Mouse (Mus musculus): ENCODE measurements at regions not wholly inside any gene's neighbourhood (a gene's known extent, or its start where the extent isn't known, plus 50 kb on each side); places are given as distances from the start of the nearest gene placed in this dataset.
"Not testable (repeated sequence)": the region's sequence is repeated elsewhere in the genome, so short reads cannot be mapped to it uniquely, and the experiment has no call there.

DNA sequence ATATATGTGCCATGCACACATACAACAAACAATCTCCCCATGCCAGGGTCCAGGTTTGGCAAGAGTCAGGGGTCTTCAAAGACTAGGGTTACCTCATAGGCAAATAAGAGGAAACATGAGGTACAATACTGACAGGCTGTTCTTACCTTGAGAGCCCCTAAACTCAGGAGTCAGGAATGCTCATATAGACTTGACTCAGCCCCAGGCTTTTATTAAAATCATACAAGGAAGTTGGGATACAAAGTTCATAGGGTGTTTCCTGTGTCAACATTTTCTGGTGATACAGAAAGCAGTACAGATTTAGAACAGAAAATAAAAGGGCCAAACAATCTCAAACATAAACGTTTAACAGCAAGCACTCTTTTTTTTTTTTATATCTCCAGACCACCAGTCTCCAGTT is 2102.4 kb upstream of the Aga start:
- Histone ChIP-seq H3K9ac (ENCODE audit: low read length) (no peak overlapping the region), H3K9me3 (ENCODE audit: control insufficient read depth, low read length) (no peaks in the 10 kb centered on the region), H3K4me1 (ENCODE audit: control insufficient read depth, insufficient read depth, low read length) (no peaks in the 10 kb centered on the region), H3K4me2 (no peak overlapping the region), H3K27ac (ENCODE audit: low read depth, low read length) (no peak overlapping the region), H3K27me3 (ENCODE audit: control insufficient read depth, insufficient read depth, low read length) (no peaks in the 10 kb centered on the region), H3K4me3 (ENCODE audit: low read depth, low read length) (no peak overlapping the region), H3K36me3 (ENCODE audit: control insufficient read depth, insufficient read depth, low read length) (no peaks in the 10 kb centered on the region)
- 53% methylated on average over 1 of the region's 1 CpGs for whole genome bisulfite sequencing
- no peak for ATAC-seq (ENCODE audit: low FRiP score)
- DNase-seq (ENCODE audit: low spot score, missing footprints) = no peak

- no peak for ATAC-seq (ENCODE audit: low FRiP score)
- Histone ChIP-seq H3K4me3 (ENCODE audit: low read depth, low read length) (no peak overlapping the region), H3K27ac (ENCODE audit: low read depth, low read length) (no peak overlapping the region), H3K4me1 (ENCODE audit: control insufficient read depth, insufficient read depth, low read length) (no peaks in the 10 kb centered on the region), H3K4me2 (no peak overlapping the region), H3K27me3 (ENCODE audit: control insufficient read depth, insufficient read depth, low read length) (no peaks in the 10 kb centered on the region), H3K9ac (ENCODE audit: low read length) (no peak overlapping the region), H3K36me3 (ENCODE audit: control insufficient read depth, insufficient read depth, low read length) (no peaks in the 10 kb centered on the region), H3K9me3 (ENCODE audit: control insufficient read depth, low read length) (no peaks in the 10 kb centered on the region)
- WGBS = 54% methylated on average over 1 of the region's 1 CpGs
- no peak for DNase-seq (ENCODE audit: low spot score, missing footprints)
Observed at GRCm38 (mm10) chr8:51428443-51428842, 2083.1 kb upstream of the Aga start.

GRCm38 (mm10) chr8:51428851-51429250 is 2082.7 kb upstream of the Aga start:
- Histone ChIP-seq H3K4me3 (ENCODE audit: low read depth, low read length) (no peak overlapping the region), H3K27me3 (ENCODE audit: control insufficient read depth, insufficient read depth, low read length) (no peaks in the 10 kb centered on the region), H3K27ac (ENCODE audit: low read depth, low read length) (no peak overlapping the region), H3K9me3 (ENCODE audit: control insufficient read depth, low read length) (no peaks in the 10 kb centered on the region), H3K9ac (ENCODE audit: low read length) (no peak overlapping the region), H3K36me3 (ENCODE audit: control insufficient read depth, insufficient read depth, low read length) (no peaks in the 10 kb centered on the region), H3K4me1 (ENCODE audit: control insufficient read depth, insufficient read depth, low read length) (no peaks in the 10 kb centered on the region), H3K4me2 (no peak overlapping the region)
- no peak for DNase-seq (ENCODE audit: low spot score, missing footprints)
- no peak for ATAC-seq (ENCODE audit: low FRiP score)
- 79% methylated on average over 3 of the region's 3 CpGs for WGBS

GRCm38 (mm10) chr8:51447636-51448035 is 2063.9 kb upstream of the Aga start:
- Histone ChIP-seq H3K36me3 (ENCODE audit: control insufficient read depth, insufficient read depth, low read length) (no peaks in the 10 kb centered on the region), H3K9ac (ENCODE audit: low read length) (no peak overlapping the region), H3K9me3 (ENCODE audit: control insufficient read depth, low read length) (no peaks in the 10 kb centered on the region), H3K4me1 (ENCODE audit: control insufficient read depth, insufficient read depth, low read length) (no peaks in the 10 kb centered on the region), H3K4me3 (ENCODE audit: low read depth, low read length) (no peak overlapping the region), H3K27me3 (ENCODE audit: control insufficient read depth, insufficient read depth, low read length) (no peaks in the 10 kb centered on the region), H3K4me2 (no peak overlapping the region), H3K27ac (ENCODE audit: low read depth, low read length) (no peak overlapping the region)
- 84% methylated on average over 5 of the region's 5 CpGs for WGBS
- DNase-seq (ENCODE audit: low spot score, missing footprints) (no peak), ATAC-seq (ENCODE audit: low FRiP score) (no peak)

- Histone ChIP-seq H3K9ac (ENCODE audit: low read length) (no peak overlapping the region), H3K27me3 (ENCODE audit: control insufficient read depth, insufficient read depth, low read length) (no peaks in the 10 kb centered on the region), H3K36me3 (ENCODE audit: control insufficient read depth, insufficient read depth, low read length) (no peaks in the 10 kb centered on the region), H3K4me2 (no peak overlapping the region), H3K4me1 (ENCODE audit: control insufficient read depth, insufficient read depth, low read length) (no peaks in the 10 kb centered on the region), H3K4me3 (ENCODE audit: low read depth, low read length) (no peak overlapping the region), H3K9me3 (ENCODE audit: control insufficient read depth, low read length) (no peaks in the 10 kb centered on the region), H3K27ac (ENCODE audit: low read depth, low read length) (no peak overlapping the region)
- ATAC-seq (ENCODE audit: low FRiP score) (no peak), DNase-seq (ENCODE audit: low spot score, missing footprints) (no peak)
- 72% methylated on average over 2 of the region's 2 CpGs for WGBS
Observed at GRCm38 (mm10) chr8:51448600-51448999, 2062.9 kb upstream of the Aga start.

GRCm38 (mm10) chr8:51479406-51479805 is 2032.1 kb upstream of the Aga start:
- no peak overlapping the region for H3K9ac ChIP-seq (ENCODE audit: low read length)
- H3K36me3 ChIP-seq (ENCODE audit: control insufficient read depth, insufficient read depth, low read length) = no peaks in the 10 kb centered on the region
- peak; percentile 51 for DNase-seq (ENCODE audit: low spot score, missing footprints)
- no peak overlapping the region for H3K4me2 ChIP-seq
- H3K27me3 ChIP-seq (ENCODE audit: control insufficient read depth, insufficient read depth, low read length) = no peaks in the 10 kb centered on the region
- no peak overlapping the region for H3K27ac ChIP-seq (ENCODE audit: low read depth, low read length)
- WGBS = 71% methylated on average over 3 of the region's 3 CpGs
- no peak overlapping the region for H3K4me3 ChIP-seq (ENCODE audit: low read depth, low read length)
- no peaks in the 10 kb centered on the region for H3K9me3 ChIP-seq (ENCODE audit: control insufficient read depth, low read length)
- ATAC-seq (ENCODE audit: low FRiP score) = no peak
- H3K4me1 ChIP-seq (ENCODE audit: control insufficient read depth, insufficient read depth, low read length) = no peaks in the 10 kb centered on the region

GRCm38 (mm10) chr8:51502567-51502966 is 2009.0 kb upstream of the Aga start:
- Histone ChIP-seq H3K4me2 (no peak overlapping the region), H3K27me3 (ENCODE audit: control insufficient read depth, insufficient read depth, low read length) (no peaks in the 10 kb centered on the region), H3K9me3 (ENCODE audit: control insufficient read depth, low read length) (no peaks in the 10 kb centered on the region), H3K4me1 (ENCODE audit: control insufficient read depth, insufficient read depth, low read length) (no peaks in the 10 kb centered on the region), H3K4me3 (ENCODE audit: low read depth, low read length) (no peak overlapping the region), H3K27ac (ENCODE audit: low read depth, low read length) (no peak overlapping the region), H3K9ac (ENCODE audit: low read length) (no peak overlapping the region), H3K36me3 (ENCODE audit: control insufficient read depth, insufficient read depth, low read length) (no peaks in the 10 kb centered on the region)
- 89% methylated on average over 4 of the region's 4 CpGs for WGBS
- DNase-seq (ENCODE audit: low spot score, missing footprints) (no peak), ATAC-seq (ENCODE audit: low FRiP score) (no peak)

- Histone ChIP-seq H3K4me3 (ENCODE audit: low read depth, low read length) (no peak overlapping the region), H3K9me3 (ENCODE audit: control insufficient read depth, low read length) (no peaks in the 10 kb centered on the region), H3K4me1 (ENCODE audit: control insufficient read depth, insufficient read depth, low read length) (no peaks in the 10 kb centered on the region)
Observed at GRCm38 (mm10) chr8:51523163-51523562, 1988.4 kb upstream of the Aga start.

GRCm38 (mm10) chr8:51553118-51553517 is 1958.4 kb upstream of the Aga start:
- not testable (repeated sequence) for ATAC-seq (ENCODE audit: low FRiP score); H3K4me1 ChIP-seq (ENCODE audit: control insufficient read depth, insufficient read depth, low read length); H3K9ac ChIP-seq (ENCODE audit: low read length); DNase-seq (ENCODE audit: low spot score, missing footprints); H3K4me3 ChIP-seq (ENCODE audit: low read depth, low read length); H3K36me3 ChIP-seq (ENCODE audit: control insufficient read depth, insufficient read depth, low read length); H3K27ac ChIP-seq (ENCODE audit: low read depth, low read length); H3K4me2 ChIP-seq; H3K9me3 ChIP-seq (ENCODE audit: control insufficient read depth, low read length); H3K27me3 ChIP-seq (ENCODE audit: control insufficient read depth, insufficient read depth, low read length)
- 81% methylated on average over 3 of the region's 3 CpGs for WGBS

More at GRCm38 (mm10) chr8:51523163-51523562, 1988.4 kb upstream of the Aga start:
- H3K4me2 ChIP-seq = no peak overlapping the region
- no peaks in the 10 kb centered on the region for H3K36me3 ChIP-seq (ENCODE audit: control insufficient read depth, insufficient read depth, low read length)
- no peak overlapping the region for H3K9ac ChIP-seq (ENCODE audit: low read length)
- DNase-seq (ENCODE audit: low spot score, missing footprints) (no peak), ATAC-seq (ENCODE audit: low FRiP score) (no peak)
- H3K27me3 ChIP-seq (ENCODE audit: control insufficient read depth, insufficient read depth, low read length) = no peaks in the 10 kb centered on the region
- no peak overlapping the region for H3K27ac ChIP-seq (ENCODE audit: low read depth, low read length)
- WGBS = 72% methylated on average over 2 of the region's 2 CpGs
